9 mouse cellular contexts compared by ENCODE assay signal in the genomic region with DNA sequence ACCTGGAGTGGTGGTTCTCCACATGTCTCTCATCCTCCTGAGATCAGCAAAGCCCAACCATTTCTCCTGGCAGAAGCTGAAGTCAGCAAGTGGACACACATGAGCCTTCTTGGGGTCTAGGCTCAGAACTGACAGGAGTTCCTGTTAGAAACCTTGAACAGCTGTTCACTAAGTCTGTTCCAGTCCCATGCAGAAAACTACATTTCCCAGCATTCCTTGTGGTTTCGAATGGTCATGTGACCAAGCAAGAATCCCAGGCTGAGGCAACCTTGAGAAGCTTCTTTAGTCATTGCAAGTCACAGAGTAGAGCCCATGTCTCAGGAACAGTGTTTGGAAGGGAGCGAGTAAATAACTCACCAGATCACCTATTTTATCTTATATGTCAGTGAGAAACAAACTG.
DNase-seq lines count a peak whose midpoint lies in the region; ATAC-seq and TF ChIP-seq lines count a peak whose summit lies in the region.
"Had no signal": no experiment of that assay in that cellular context is flagged by ENCODE, and none has a peak within 500 bp of the region (broad histone marks: within the 10 kb centered on the region; RNA-seq: fewer than 3 reads in every experiment).

No protein-coding gene starts in this region.

- H3K4me3 ChIP-seq in thymus, adult 2 months (ENCODE audit: control insufficient read depth, insufficient read depth, low read length), result no peak overlapping the region
- no peak overlapping the region for H3K4me3 ChIP-seq in forebrain, postnatal 0 days (ENCODE audit: low read depth, low read length)

- ATAC-seq in forebrain, postnatal 0 days, result no peak

- H3K27ac ChIP-seq in thymus, adult 2 months (ENCODE audit: control insufficient read depth, insufficient read depth, low read length), result no peak overlapping the region
- no peak overlapping the region for H3K27ac ChIP-seq in forebrain, postnatal 0 days (ENCODE audit: low read depth, low read length)

- H3K9ac ChIP-seq in forebrain, postnatal 0 days, result no peak overlapping the region

- DNase-seq in adrenal gland, adult 8-10 months, result peak; percentile 28
- DNase-seq in adrenal gland, adult 18-20 months (ENCODE audit: low spot score in 2 of 2), result no peak
- peak; percentile 14 for DNase-seq in thymus, adult 2 months
- no peak for DNase-seq in thymus, adult 18-20 months
- peak; percentile 32 for DNase-seq in forebrain, postnatal 0 days
- DNase-seq in retina, postnatal 1 day, result peak; percentile 59
- no peak for DNase-seq in yolk sac, embryonic 10.5 days (ENCODE audit: low spot score)
- DNase-seq in heart, postnatal 14 days, result no peak
- DNase-seq: cerebellum, postnatal 36 days had no signal

- intact Hi-C loops in heart, postnatal 14 days (cut with DNase I), result no loop called here

- TF ChIP-seq POLR2A in thymus, adult 2 months (IDR thresholded peaks at IDR 0.05; ENCODE audit: control insufficient read depth, extremely low read depth, insufficient read depth, low read length, poor library complexity), result no peak

- no peaks in the 10 kb centered on the region; the same call in 1 of the 2 replicates for H3K4me1 ChIP-seq in thymus, adult 2 months (replicated peaks; ENCODE audit: control insufficient read depth, insufficient read depth, low read length)
- peaks cover 6% of the 10 kb centered on the region; the same call in 1 of the 2 replicates for H3K4me1 ChIP-seq in forebrain, postnatal 0 days (ENCODE audit: insufficient read depth)

- 87% methylated on average over 2 of the region's 2 CpGs for WGBS in thymus, adult 2 months
- 69% methylated on average over 2 of the region's 2 CpGs for WGBS in forebrain, postnatal 0 days

- no peak overlapping the region for H3K4me2 ChIP-seq in forebrain, postnatal 0 days (ENCODE audit: low read depth)

- no peaks in the 10 kb centered on the region for H3K36me3 ChIP-seq in thymus, adult 2 months (ENCODE audit: control insufficient read depth, insufficient read depth, low read length)
- H3K36me3 ChIP-seq in forebrain, postnatal 0 days (ENCODE audit: insufficient read depth), result no peaks in the 10 kb centered on the region

- H3K27me3 ChIP-seq in thymus, adult 2 months (ENCODE audit: control insufficient read depth, insufficient read depth, low read length), result no peaks in the 10 kb centered on the region
- peaks cover 11% of the 10 kb centered on the region; the same call in 1 of the 2 replicates for H3K27me3 ChIP-seq in forebrain, postnatal 0 days (ENCODE audit: insufficient read depth, low read length)

- no peaks in the 10 kb centered on the region for H3K9me3 ChIP-seq in forebrain, postnatal 0 days (ENCODE audit: low read length)

- no peak for TF ChIP-seq CTCF in thymus, adult 2 months (IDR thresholded peaks at IDR 0.05; ENCODE audit: borderline replicate concordance, control insufficient read depth, extremely low read depth, insufficient read depth, low read length, poor library complexity)
- TF ChIP-seq CTCF in forebrain, postnatal 0 days (IDR thresholded peaks at IDR 0.05; ENCODE audit: low read depth), result no peak

Comparison
In these comparisons a context has a peak if more than half of its experiments do, and no peak if none do; other contexts are left out.
1. DNase-seq: peak in adrenal gland, adult 8-10 months (single experiment), thymus, adult 2 months (single experiment), forebrain, postnatal 0 days (single experiment) and retina, postnatal 1 day (single experiment); none in adrenal gland, adult 18-20 months (0 of 2), thymus, adult 18-20 months (0 of 2), yolk sac, embryonic 10.5 days (single experiment) and heart, postnatal 14 days (0 of 2).